Mouse (Mus musculus): ENCODE results near the gene Ralb.

The Ralb gene

GRCm38 (mm10) chr1:119492505-119492904 lies 12.1 kb downstream of the Ralb start:
- no peak for DNase-seq (ENCODE audit: low spot score)

DNA sequence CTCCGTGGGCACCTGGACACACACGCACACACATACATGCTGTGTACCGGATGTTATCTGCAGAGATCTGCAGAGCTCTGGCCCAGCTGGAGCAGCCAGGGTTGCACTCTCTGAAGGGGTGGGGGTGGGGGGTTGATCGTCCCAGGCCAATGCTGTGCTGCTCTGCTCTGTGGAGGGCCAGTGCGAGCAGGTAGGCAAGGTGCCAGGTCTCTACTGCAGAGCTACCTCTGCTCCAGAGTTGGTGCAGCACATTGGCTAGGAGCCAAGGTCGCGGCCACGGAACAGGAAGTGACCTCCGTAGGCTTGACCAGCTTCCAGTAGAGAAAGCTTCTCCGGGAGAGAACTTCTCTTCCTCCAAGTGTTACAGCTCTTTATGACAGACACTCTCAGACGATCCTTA lies 12.5 kb downstream of the Ralb start:
- DNase-seq (ENCODE audit: low spot score) = peak; percentile 80

DNA sequence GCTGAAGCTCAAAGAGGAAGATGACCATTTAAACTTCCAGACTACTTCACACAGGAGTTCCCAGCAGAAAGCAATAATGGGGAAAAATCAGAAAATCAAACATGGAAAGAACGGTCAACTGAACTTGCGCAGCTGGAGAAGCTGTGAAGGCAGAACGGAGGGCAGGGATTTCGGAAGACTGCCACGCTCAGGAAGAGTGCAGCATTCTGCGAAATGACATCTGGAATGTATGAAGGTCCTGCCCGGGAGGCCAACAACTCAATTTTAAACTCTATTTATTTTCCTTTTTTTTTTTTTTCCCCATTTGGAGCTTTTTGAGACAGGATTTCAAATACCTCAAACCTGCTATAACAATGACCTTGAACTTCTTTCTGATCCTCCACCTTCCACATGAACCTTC lies 13.8 kb downstream of the Ralb start:
- DNase-seq (ENCODE audit: low spot score) = no peak

DNA sequence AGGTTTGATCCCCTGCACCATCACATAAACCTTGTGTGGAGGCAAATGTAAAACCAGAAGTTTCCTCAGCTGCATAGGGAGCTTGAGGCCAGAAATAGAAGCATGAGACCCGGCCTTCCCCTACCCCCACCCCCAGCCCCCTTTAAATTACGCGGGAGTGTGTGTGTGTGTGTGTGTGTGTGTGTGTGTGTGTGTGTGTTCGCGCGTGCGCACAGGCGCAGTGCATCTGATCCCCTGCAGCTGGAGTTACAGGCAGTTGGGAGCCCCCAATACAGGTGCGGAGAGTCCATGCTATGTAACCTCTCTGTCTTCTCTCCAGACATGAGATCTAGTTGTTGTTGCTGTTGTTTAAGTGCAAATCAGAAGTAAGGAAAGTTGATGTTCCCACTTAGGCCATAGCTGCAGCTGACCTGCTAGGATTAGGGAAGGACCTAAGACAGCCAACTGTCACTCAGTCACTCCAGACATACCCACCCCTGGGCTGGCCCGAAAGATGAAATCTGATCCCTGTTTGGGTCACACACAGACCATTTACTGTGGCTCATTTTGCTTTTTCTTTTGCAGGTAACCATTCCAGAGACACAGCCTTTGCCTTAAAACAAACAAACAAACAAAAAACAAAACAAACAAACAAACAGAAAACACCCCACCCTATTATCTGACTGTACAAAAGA lies 16.5 kb downstream of the Ralb start:
- DNase-seq (ENCODE audit: low spot score) = no peak

DNA sequence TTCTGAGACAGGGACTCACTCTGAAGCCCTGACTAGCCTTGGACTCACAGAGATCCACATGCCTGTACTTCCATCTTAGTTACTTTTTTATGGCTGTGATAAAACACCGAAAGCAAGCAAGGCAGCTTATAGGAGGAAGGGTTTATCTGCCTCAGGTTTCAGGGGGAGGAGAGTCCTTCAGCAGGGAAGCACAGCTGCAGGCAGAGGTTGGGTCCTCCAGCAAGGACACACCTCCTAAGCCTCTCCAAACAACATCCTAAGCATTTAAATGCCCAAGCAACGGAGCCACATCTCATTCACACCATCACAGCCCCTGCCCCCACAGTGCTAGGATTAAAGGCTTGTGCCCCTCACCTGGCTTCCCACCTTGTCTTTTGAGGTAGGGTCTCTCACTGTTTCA lies 18.8 kb downstream of the Ralb start:
- no peak for DNase-seq (ENCODE audit: low spot score)

- DNase-seq (ENCODE audit: low spot score) = no peak
Observed at GRCm38 (mm10) chr1:119484457-119484856, 20.1 kb downstream of the Ralb start.

DNA sequence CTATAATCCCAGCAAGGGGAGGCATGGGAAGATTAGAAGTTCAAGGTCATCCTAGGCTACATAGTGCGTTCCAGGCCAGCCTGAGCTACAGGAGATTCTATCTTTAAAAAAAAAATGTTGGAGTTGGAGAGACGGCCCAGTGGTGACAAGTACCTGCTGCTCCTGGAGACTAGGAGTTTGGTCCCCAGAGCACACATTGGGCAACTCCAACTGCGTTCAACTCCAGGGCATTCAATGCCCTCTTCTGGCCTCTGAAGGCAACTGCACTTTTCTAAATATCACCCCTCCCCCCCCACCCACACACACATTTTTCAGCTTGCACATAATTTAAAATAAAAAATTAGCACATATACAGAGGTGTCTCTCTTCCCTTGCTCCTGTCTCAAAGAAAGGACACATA lies 21.7 kb downstream of the Ralb start:
- no peak for DNase-seq (ENCODE audit: low spot score)

GRCm38 (mm10) chr1:119481205-119481932 lies 23.2 kb downstream of the Ralb start:
- no peak for DNase-seq (ENCODE audit: low spot score)

DNA sequence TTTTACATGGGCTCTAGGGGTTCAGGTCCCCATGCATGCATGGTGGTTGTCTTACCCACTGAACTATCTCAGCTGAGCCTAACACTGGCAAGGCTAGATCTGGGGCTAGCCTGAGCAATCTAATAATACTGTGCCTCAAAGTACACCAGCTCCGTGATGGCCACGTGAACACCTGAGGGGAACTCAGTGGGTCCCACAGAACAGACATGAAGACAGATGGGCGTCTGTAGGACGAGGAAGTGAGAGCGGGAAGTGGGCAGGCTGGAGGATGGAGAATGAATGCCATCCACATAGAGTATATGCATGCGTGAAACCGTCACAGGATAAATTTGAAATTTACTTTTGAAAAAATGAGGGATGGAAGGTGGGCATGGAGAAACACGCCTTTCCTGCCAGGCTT lies 23.9 kb downstream of the Ralb start:
- no peak for DNase-seq (ENCODE audit: low spot score)

GRCm38 (mm10) chr1:119479641-119480040 lies 25.0 kb downstream of the Ralb start:
- DNase-seq (ENCODE audit: low spot score) = no peak

GRCm38 (mm10) chr1:119476905-119477353 lies 27.7 kb downstream of the Ralb start:
- no peak for DNase-seq (ENCODE audit: low spot score)

DNA sequence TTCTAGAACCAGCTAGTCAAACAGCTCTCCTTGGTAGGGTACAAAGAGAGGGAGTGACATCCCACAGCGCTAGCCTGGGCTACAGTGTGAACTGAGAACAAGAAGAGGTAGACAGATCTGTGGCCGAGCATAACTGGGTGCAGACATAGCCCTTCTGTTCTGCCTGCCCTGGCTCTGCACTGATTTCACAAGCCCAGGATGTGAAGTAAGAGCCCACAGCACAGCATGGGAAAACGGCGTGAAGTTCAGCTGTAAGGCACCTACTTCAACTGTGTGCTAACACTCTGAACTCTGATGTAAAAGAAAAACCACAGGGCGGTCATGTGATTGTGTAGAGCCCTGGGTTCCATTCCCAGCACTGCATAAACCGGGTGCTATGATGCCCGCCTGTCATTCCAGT lies 29.9 kb downstream of the Ralb start:
- peak; percentile 15 for DNase-seq (ENCODE audit: low spot score)

- DNase-seq (ENCODE audit: low spot score) = no peak
Observed at GRCm38 (mm10) chr1:119472648-119473047, 31.9 kb downstream of the Ralb start.

DNA sequence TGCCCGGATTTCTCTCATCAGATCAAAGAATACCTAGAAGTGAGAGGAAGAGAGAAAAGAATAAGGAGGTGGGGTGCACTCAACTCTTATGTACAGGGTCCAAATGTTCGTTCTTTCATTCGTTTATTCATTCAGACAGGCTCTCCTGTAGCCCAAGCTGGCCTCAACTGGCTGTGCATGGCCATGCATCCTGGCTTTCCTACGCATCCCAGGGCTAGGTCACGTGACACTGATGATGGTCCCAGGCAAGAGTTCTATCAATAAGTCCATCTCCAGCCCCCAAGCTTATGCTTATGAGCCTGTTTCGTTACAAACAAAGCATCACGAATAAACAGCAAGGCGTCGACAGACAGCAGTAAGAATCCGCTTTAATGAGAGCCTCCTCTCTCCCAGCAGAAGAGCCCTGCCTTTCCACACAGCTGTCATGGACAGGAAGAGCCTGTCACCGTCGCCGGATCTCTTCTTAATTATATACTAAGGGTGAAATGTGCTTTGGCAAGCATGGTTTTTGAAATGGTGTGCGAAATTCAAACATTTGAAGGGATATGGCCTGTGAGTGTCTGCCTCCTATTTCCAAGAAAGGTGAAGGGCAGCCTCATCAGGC lies 32.7 kb downstream of the Ralb start:
- no peak for DNase-seq (ENCODE audit: low spot score)

DNA sequence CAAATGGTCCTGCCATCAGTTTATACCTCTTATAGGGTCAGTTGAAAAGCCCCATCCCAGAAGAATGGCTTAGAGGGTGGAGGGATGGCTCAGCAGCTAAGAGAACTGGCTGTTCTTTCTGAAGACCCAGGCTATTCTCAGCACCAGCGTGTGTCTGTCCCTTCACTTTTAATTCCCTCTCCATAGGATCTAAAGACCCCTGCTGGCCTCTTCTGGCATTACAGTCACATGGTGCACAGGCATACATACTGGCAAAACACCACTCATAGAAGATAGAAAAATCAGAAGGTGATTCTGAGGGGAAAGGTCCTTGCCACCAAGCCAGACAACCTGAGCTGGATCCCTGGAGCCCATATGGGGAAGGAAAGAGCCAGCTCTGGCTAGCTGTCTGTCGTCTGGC lies 41.2 kb downstream of the Ralb start:
- DNase-seq (ENCODE audit: low spot score) = peak; percentile 58

DNA sequence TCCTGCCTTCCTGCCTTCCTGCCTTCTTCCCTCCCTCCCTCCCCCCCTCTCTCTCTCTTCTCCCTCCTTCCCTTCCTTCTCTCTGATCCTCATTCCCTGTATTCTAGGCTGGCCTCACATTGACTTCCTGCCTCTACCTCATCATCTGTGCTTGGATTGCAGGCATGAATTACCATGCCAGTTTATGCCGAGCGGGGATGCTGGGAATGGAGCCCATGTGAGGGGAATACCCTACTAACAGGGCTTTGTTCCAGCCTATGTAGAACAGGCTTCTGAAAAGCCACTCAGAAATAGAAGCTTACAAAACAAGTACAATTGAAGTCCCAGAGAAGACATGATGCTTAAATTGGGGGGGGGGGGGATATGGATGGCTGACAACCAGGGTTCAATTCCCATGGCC lies 44.5 kb downstream of the Ralb start:
- DNase-seq (ENCODE audit: low spot score) = no peak

GRCm38 (mm10) chr1:119457993-119458605 lies 46.5 kb downstream of the Ralb start:
- peak; percentile 73 for DNase-seq (ENCODE audit: low spot score)

- no peak for DNase-seq (ENCODE audit: low spot score)
Observed at GRCm38 (mm10) chr1:119457528-119457855, 47.1 kb downstream of the Ralb start.

DNA sequence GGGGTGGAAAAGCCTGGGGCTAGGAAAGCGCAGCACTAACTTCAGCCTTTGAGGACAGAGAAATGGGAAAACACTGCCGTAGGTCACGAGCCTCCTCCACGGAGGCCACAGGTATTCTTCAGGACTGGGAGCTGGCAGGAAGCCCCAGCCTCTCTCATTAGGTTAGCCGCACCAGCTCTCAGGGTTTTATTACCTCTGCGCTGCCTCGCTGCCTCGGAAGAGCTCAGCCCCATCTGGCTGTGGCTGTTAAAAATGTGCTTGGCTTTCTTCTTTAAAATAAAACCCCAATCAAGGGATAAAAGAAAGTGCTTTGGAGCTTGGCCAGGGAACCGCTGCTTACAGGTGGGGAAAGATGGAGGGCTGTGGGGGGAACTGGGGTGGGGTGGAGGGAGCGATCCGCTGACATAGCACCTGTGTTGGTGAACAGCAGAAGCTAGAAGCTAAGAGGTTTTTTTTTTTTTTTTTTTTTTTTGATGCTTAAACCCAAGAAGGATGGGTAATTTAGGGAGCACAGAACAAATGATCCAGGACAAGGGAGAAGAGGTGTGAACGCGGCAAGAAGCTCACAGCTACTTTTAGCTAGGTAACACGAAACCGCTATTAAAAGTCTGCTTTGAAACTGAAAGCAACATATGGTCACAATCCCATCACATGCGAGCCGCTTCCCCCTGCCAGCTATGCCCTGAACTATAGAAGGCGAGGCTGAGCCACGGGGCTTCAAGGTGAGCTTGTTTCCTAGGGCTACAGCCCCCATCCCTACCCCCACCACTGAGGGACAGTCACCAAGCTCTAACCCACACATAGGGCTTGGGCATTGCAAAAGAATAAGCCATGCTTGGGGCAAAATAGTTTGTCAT lies 47.7 kb downstream of the Ralb start:
- DNase-seq (ENCODE audit: low spot score) = peak; percentile 14

- peak; percentile 45 for DNase-seq (ENCODE audit: low spot score)
Observed at GRCm38 (mm10) chr1:119453731-119454130, 50.9 kb downstream of the Ralb start.

GRCm38 (mm10) chr1:119451417-119451816 lies 53.2 kb downstream of the Ralb start:
- no peak for DNase-seq (ENCODE audit: low spot score)

Measured in lung, postnatal 25 days (tissue).